Mouse (Mus musculus) right cerebral cortex, adult 2 months (tissue): ENCODE measurements around the gene Mdm1.
"Not testable (repeated sequence)": the region's sequence is repeated elsewhere in the genome, so short reads cannot be mapped to it uniquely, and the experiment has no call there.

Experiments used
- DNase-seq, 2 experiments: peaks; one replicate each; pipeline ENCODE4 v3.0.0; 2021 to 2022; ENCODE audit warnings: low spot score in 2 of 2

The Mdm1 gene

DNA sequence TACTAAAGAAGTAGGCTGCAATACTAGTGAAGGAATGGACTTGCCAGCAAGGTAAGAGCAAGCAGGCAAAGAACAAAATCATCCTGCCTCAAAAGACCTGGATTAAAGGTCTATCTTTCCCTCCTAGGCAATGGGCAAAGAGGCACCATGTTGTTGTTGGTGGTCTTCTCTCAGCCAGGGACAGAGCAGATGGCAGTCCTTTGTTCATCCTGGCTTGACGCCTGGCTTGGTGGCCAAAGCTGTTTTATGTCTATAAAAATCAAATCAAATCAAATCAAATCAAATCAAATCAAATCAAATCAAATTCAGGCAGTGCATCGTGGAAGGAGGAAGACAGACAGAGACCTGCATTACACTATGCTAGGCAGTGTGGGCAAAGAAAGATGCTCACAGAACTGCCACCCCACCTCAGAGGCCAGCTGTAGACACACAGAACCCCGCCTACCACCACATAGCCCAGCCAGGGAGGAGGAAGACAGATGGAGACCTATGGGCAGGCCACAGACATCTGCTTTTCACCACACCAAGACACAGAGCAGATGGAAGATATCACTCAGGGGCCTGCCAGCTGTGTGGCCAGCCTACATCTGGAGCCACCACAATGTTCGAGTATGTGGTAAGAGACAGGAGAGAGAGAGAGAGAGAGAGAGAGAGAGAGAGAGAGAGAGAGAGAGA lies 74.2 kb downstream of the Mdm1 start:
- not testable (repeated sequence) for DNase-seq
